Mouse (Mus musculus) left cerebral cortex, adult 2 months (tissue): ENCODE results near the gene Klhl7. TPM values are rescaled to one million over a fixed set of nuclear protein-coding genes. Genes with fewer than 3 reads are reported as not detected.

Source experiments
- DNase-seq, 2 experiments: peaks; one replicate each; pipeline ENCODE4 v3.0.0; 2021 to 2022; ENCODE audit warnings: low spot score in 2 of 2, mixed read lengths in 1 of 2; ENCODE audit errors: extremely low spot score in 1 of 2
- H3K27ac ChIP-seq: fragments of 200-600 bp; 2 replicates; pipeline ENCODE4 v1.8.1; 2022
- H3K4me3 ChIP-seq: fragments of 200-600 bp; 2 replicates; pipeline ENCODE4 v1.8.1; 2022
- CTCF ChIP-seq: fragments of 200-600 bp; IDR thresholded peaks from 2 replicates; pipeline ENCODE4 v1.8.1; 2022; ENCODE audit warnings: antibody characterized with exemption, mild to moderate bottlenecking, moderate library complexity
- intact Hi-C: fragments of 180-260 bp; cut with DNase I; formaldehyde crosslinking; loops from one replicate; pipeline ENCODE4 v1.15.1; 2025
- total RNA-seq, 2 experiments: library from RNA; stranded (reverse); gene quantifications; 2 replicates each; pipeline ENCODE4 v1.2.3; 2021

Gene Klhl7
- total RNA-seq, 2 experiments from 2014 or later = 88.2 TPM

DNA sequence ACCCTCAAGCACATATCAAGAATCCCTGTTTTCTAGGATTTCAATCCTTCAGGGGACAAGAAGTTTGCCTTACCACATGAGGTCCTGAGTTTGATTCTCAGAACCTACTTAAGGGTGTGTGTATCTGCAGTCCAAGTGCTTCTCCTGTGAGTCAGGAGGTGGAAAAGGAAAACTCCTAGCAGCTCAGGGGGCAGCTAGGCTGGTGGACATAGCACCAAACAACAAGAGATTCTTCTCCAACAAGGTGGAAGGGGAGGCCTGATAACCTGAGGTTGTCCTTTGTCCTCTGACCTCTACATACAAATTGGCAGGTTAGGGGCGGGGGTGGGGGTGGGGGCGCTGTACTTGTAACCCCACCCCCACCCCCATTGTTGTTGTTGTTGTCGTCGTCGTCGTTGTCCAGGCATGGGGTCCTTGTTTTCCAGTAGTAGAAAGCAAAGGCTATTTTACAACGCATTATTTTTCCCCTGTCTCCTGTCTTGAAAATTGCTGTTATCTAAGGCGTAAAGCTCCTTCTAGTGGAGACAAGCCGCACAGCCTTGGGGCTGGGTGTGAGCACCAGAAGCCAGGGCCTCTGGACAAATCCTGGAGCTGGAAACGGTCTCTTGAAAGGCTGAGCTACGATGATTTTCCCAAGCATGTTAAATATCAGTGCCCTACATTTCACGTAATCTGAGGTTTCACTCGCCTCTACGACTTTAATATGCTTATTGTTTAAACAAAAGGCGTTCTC, 23.3 kb upstream of the Klhl7 start:
- TF ChIP-seq CTCF = peak; percentile 80
- peak overlapping the region; percentile 69 for H3K27ac ChIP-seq
- intact Hi-C loops = loop anchor here (1.0 to 5.0 kb wide), 2 partner anchors 50 to 186 kb away; no protein-coding TSS in a partner anchor
- peak overlapping the region; percentile 41 for H3K4me3 ChIP-seq
- DNase-seq = peak; percentile 69 to 72

DNA sequence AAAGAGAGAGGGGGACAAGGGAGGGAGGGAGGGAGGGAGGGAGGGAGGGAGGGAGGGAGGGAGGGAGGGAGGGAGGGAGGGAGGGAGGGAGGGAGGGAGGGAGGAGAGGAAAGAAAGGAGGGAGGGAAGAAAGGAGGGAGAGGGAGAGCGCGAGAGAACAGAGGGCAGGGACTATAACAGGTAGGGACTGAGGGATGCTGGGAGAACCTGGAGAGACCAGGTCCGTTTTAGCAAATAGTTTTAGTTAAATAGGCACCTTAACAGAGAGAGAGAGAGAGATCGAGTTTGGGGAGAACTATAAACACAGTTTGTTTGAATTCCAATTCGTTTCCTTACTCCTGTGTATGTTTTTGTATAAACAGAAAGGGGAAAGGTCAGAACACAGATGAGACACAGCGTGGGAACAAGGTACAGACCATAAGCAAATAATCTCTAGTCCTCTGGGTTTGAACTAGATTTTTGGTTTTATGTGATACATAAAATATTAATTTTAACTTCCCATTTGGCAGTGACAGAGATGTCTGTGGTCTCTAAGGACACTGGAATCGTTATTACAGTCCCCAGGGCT, 22.6 kb upstream of the Klhl7 start:
- Histone ChIP-seq H3K4me3 (no peak overlapping the region; the same call in 1 of the 2 replicates), H3K27ac (peak overlapping the region; percentile 69; the same call in 1 of the 2 replicates)
- intact Hi-C loops = loop anchor here (1.0 to 5.0 kb wide), 3 partner anchors 51 to 227 kb away; no protein-coding TSS in a partner anchor
- DNase-seq = no peak
- no peak for TF ChIP-seq CTCF

DNA sequence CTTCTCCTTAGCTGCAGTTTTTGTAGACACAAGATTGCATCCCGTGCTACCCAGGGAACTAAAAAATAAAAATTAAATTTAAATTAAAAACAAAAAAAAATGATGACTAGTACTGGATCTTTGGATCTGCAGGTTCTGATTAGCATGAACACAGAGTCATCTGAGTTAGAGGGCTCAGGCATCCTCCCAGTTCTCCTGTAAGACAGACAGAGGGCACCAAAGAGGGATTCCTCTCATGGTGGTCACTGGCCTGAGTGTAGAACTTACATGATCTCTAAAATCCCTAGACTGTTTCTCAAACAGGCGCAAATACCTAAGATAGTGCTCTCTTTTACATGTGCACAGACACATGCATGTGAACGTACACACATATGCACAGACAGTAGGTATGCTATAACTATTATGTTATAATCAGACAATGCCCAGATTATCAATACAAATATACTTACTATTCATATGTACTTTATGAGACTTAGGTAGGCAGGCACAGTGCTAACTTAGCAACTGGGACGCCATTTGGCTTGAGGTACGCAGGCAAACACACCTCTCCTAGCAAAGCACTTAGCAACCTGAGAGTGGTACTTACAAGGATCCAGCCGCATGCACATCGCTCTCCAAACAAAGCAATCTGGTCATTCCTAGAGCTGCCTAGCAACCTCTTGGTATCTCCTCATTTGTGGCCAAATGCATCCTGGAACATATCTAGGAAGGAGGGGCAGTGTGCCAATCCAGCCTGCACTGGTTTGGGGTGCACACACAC, 21.8 kb upstream of the Klhl7 start:
- Histone ChIP-seq H3K27ac (no peak overlapping the region), H3K4me3 (no peak overlapping the region)
- intact Hi-C loops = loop anchor here (2.0 to 5.0 kb wide), 2 partner anchors 51 to 228 kb away; no protein-coding TSS in a partner anchor
- TF ChIP-seq CTCF = peak; percentile 12
- DNase-seq = no peak

DNA sequence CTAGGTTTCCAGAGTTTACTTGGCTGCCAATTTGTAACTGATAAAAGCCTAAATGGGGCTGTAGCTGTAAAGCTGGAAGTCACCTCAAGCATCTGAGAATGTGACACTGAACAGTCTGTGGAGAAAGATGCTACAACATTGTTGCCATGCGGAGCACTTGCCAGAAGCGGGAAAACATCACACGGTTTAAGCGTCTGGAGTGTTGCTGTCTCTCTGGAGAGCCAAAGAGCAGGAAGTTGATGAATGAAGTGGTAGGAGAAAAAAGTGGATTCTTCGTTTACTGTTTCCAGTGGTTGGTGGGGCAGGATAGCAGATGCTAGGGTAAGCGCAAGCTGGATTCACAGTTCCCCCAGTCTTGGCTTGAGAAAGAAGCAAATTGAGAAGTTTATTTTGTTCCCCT, 19.6 kb upstream of the Klhl7 start:
- H3K4me3 ChIP-seq = no peak overlapping the region
- H3K27ac ChIP-seq = no peak overlapping the region
- intact Hi-C loops = no loop called here
- TF ChIP-seq CTCF = no peak
- DNase-seq = no peak

DNA sequence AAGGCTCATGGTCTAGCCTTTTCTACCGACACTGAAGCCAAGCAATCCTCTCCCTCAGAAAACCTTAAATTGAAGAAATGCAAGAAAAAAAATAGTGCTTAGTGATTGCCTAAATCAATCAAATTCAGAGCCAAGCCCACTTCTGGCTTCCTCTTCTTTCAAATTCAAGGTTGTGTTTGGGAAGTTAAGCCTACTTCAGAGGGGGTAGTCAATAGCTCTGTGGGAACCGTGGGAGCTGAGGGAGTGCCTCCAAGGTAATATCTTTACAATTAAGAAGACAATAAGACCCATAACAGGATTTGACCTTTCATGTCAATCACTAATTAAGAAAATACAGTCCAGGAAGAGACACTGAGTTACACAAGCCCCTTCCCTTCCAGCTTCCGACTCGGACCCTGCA, 15.6 kb upstream of the Klhl7 start:
- no peak overlapping the region for H3K27ac ChIP-seq
- intact Hi-C loops = no loop called here
- H3K4me3 ChIP-seq = no peak overlapping the region
- no peak for TF ChIP-seq CTCF
- DNase-seq = no peak

DNA sequence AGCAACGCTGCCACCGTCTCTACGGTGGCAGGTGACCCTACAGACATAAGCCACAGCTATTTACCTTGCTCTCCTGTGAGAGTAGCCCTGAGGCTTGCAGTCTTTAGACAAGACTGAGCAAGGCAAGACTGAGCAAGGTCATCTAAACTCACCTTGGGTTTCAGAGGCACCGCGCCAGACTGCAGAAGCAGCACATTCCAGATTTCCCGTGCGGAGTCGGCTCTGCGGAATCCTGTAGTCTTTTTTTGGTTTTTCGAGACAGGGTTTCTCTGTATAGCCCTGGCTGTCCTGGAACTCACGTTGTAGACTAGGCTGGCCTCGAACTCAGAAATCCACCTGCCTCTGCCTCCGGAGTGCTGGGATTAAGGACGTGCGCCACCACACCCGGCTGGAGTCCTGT, 14.2 kb upstream of the Klhl7 start:
- H3K27ac ChIP-seq = no peak overlapping the region
- intact Hi-C loops = no loop called here
- TF ChIP-seq CTCF = no peak
- H3K4me3 ChIP-seq = no peak overlapping the region
- no peak for DNase-seq

DNA sequence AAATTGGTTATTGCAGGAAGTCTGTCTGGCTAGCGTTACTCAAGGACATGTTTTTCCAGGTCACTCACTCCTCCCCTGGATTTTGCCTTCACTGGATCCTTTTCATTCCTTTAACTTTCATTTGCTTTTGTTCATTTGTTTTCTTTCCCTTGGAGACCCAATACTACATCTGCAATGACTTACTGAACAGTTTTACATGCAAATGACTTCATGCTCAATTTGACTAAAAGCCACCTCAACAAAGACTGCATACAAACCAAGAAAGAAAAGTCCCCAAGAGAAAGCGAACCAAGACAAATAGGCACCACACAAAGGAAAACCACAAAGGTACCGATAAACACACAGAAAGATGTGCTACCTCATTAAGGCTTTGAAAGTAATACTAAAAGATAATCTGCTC, 13.5 kb upstream of the Klhl7 start:
- intact Hi-C loops = no loop called here
- no peak overlapping the region for H3K27ac ChIP-seq
- DNase-seq = no peak
- H3K4me3 ChIP-seq = no peak overlapping the region
- no peak for TF ChIP-seq CTCF

DNA sequence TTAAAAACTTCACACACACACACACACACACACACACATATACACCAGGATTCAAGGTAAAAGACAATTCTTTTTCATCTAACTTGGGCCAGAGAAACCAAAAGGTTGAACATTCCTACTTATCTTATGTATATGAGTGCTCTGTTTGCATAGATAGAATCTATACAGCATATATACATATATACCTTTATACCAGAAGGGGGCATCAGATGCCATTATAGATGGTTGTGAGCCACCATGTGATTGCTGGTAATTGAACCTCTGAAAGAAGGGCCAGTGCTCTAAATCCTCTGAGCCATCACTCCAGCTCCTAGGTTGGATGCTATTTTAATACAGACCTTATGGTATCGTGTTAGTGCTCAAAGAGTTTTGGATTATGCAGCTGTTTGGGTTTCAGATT, 12.0 kb upstream of the Klhl7 start:
- H3K4me3 ChIP-seq = no peak overlapping the region
- intact Hi-C loops = no loop called here
- H3K27ac ChIP-seq = no peak overlapping the region
- TF ChIP-seq CTCF = peak; percentile 13
- no peak for DNase-seq

DNA sequence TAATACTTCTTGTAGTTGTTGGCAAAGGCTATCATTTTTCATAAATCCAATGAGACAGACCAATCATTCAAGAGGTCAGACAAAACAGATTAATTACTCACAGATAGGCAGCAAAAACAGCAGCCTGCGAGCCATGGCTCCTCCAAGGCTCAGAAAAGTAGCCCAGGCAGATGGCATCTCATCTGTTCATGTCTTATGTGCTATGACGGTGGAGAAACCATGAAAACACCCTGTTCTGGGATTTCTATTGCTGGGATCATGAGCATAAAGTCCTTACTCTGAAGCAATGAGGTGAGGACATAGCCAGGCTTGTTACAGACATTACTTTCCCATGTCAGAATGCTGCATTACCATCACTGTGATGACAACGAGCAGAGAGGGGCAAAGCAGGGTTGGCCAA, 7.9 kb upstream of the Klhl7 start:
- intact Hi-C loops = no loop called here

DNA sequence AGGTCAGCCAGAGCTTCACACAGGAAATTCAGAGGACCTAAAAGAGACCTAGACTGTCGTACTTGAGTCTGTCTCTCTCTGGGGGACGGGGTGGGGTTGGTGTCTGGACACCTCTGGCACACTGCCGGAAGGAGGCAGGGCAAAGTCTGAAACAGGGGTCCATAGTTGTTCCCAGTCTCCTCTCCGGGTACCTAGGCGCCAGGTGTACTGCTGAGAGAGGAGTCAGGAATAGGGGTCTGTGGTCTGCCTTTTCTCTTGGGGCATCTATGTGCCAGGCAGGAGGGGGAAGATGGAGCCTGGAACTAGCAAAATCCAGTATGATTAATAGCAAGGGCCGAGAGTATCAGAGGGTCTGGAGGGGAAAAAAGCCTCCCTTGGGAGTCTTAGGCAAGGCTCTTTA, 5.0 kb upstream of the Klhl7 start:
- H3K27ac ChIP-seq = no peak overlapping the region
- intact Hi-C loops = no loop called here

More for the DNA sequence above, 7.9 kb upstream of the Klhl7 start:
- Histone ChIP-seq H3K4me3 (no peak overlapping the region), H3K27ac (no peak overlapping the region)
- no peak for TF ChIP-seq CTCF
- DNase-seq = no peak

DNA sequence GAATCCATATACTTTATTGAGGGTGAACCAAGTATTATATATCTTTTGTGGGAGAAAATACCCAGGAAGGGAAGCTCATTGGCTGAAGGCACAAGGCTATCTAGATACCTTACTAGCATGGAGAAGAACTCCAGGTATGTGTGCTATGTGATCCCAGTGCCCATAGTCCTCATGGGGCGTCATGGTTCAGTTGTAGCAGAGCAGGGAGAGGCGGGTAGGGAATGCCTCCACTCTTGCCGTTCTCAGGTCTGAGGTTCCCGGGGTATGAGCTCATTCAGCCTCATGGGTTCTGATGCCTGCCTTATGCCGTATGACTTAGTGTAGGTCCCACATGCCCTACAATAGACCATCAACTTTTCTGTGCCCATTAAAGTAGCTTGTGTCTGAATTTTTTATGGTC, 4.5 kb upstream of the Klhl7 start:
- TF ChIP-seq CTCF = no peak
- Histone ChIP-seq H3K27ac (no peak overlapping the region), H3K4me3 (no peak overlapping the region)
- DNase-seq = no peak
- intact Hi-C loops = no loop called here

More for the DNA sequence above, 5.0 kb upstream of the Klhl7 start:
- no peak overlapping the region for H3K4me3 ChIP-seq
- no peak for DNase-seq
- TF ChIP-seq CTCF = no peak

DNA sequence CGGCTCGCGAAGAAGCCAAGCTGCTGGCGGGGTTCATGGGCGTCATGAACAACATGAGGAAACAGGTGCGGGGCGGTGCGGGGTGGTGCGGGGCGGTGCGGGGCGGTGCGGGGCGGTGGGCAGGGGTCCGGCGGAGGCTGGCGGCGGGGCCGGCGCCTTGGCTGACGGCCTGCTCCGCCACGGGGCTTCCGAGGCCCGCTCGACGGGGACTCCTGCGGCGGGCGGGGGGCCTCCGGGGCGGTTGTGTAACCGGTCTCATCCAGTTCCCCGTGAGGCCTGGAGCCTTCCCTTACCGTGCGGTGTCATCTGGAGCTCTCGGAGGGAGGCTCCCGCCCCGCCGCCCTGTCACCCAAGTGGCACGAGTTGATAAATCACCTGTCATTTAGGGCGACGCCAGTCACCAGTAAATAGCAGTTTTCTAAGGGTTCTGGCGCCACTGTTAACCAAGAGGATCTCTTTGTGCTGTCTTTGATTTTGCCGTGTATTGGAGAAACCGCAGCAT, 456 bp downstream of the Klhl7 start:
- peak overlapping the region; percentile 95 for H3K27ac ChIP-seq
- intact Hi-C loops = loop anchor here (1.0 kb wide), 1 partner anchor 63 kb away; the partner anchor contains the start of gene Nupl2
- no peak for TF ChIP-seq CTCF
- H3K4me3 ChIP-seq = peak overlapping the region; percentile 77
- peak; percentile 53 to 71 for DNase-seq
